Mouse (Mus musculus): ENCODE measurements at regions not wholly inside any gene's neighbourhood (a gene's known extent, or its start where the extent isn't known, plus 50 kb on each side); places are given as distances from the start of the nearest gene placed in this dataset.

- H3K4me3 ChIP-seq (ENCODE audit: low read depth, low read length): no peak overlapping the region
- ATAC-seq (replicated peaks; ENCODE audit: low FRiP score, low TSS enrichment, low read depth): no peak
- H3K9ac ChIP-seq (ENCODE audit: low read length): no peak overlapping the region
- H3K27ac ChIP-seq (ENCODE audit: low read depth): no peak overlapping the region
- H3K4me1 ChIP-seq (replicated peaks; ENCODE audit: control insufficient read depth, insufficient read depth, low read length): no peaks in the 10 kb centered on the region
- H3K27me3 ChIP-seq (replicated peaks; ENCODE audit: control insufficient read depth, insufficient read depth, low read length): no peaks in the 10 kb centered on the region
- WGBS: 41% methylated on average over 4 of the region's 4 CpGs
- no peak for DNase-seq (ENCODE audit: low spot score)
- H3K9me3 ChIP-seq (ENCODE audit: control insufficient read depth, low read length): no peaks in the 10 kb centered on the region
- no peak overlapping the region for H3K4me2 ChIP-seq (ENCODE audit: low read length)
- H3K36me3 ChIP-seq (ENCODE audit: control insufficient read depth, insufficient read depth, low read length): no peaks in the 10 kb centered on the region
These were observed 70.8 kb upstream of the Thbs2 start for GRCm38 (mm10) chr17:14764796-14765195.

GRCm38 (mm10) chr17:14753095-14753494, 59.1 kb upstream of the Thbs2 start:
- Histone ChIP-seq H3K4me1 (replicated peaks; ENCODE audit: control insufficient read depth, insufficient read depth, low read length) (peaks cover 11% of the 10 kb centered on the region; the same call in 1 of the 2 replicates), H3K4me2 (ENCODE audit: low read length) (no peak overlapping the region), H3K36me3 (ENCODE audit: control insufficient read depth, insufficient read depth, low read length) (no peaks in the 10 kb centered on the region), H3K27me3 (replicated peaks; ENCODE audit: control insufficient read depth, insufficient read depth, low read length) (no peaks in the 10 kb centered on the region), H3K9ac (ENCODE audit: low read length) (no peak overlapping the region), H3K4me3 (ENCODE audit: low read depth, low read length) (no peak overlapping the region), H3K9me3 (ENCODE audit: control insufficient read depth, low read length) (no peaks in the 10 kb centered on the region), H3K27ac (ENCODE audit: low read depth) (no peak overlapping the region)
- 43% methylated on average over 5 of the region's 5 CpGs for WGBS
- DNase-seq (ENCODE audit: low spot score): no peak
- ATAC-seq (replicated peaks; ENCODE audit: low FRiP score, low TSS enrichment, low read depth): no peak

GRCm38 (mm10) chr17:14750519-14751145, 56.6 kb upstream of the Thbs2 start:
- 28% methylated on average over 3 of the region's 3 CpGs for whole genome bisulfite sequencing
- Histone ChIP-seq H3K4me3 (ENCODE audit: low read depth, low read length) (no peak overlapping the region), H3K27ac (ENCODE audit: low read depth) (peak overlapping the region; percentile 81; the same call in 1 of the 2 replicates), H3K9ac (ENCODE audit: low read length) (no peak overlapping the region), H3K4me2 (ENCODE audit: low read length) (no peak overlapping the region), H3K9me3 (ENCODE audit: control insufficient read depth, low read length) (no peaks in the 10 kb centered on the region), H3K36me3 (ENCODE audit: control insufficient read depth, insufficient read depth, low read length) (no peaks in the 10 kb centered on the region), H3K4me1 (replicated peaks; ENCODE audit: control insufficient read depth, insufficient read depth, low read length) (peaks cover 11% of the 10 kb centered on the region; the same call in 1 of the 2 replicates), H3K27me3 (replicated peaks; ENCODE audit: control insufficient read depth, insufficient read depth, low read length) (no peaks in the 10 kb centered on the region)
- ATAC-seq (replicated peaks; ENCODE audit: low FRiP score, low TSS enrichment, low read depth) (peak; percentile 77), DNase-seq (ENCODE audit: low spot score) (no peak)

GRCm38 (mm10) chr17:14749281-14749680, 55.2 kb upstream of the Thbs2 start:
- Histone ChIP-seq H3K27me3 (replicated peaks; ENCODE audit: control insufficient read depth, insufficient read depth, low read length) (no peaks in the 10 kb centered on the region), H3K4me1 (replicated peaks; ENCODE audit: control insufficient read depth, insufficient read depth, low read length) (peaks cover 11% of the 10 kb centered on the region; the same call in 1 of the 2 replicates), H3K9ac (ENCODE audit: low read length) (no peak overlapping the region), H3K36me3 (ENCODE audit: control insufficient read depth, insufficient read depth, low read length) (no peaks in the 10 kb centered on the region), H3K4me3 (ENCODE audit: low read depth, low read length) (no peak overlapping the region), H3K4me2 (ENCODE audit: low read length) (no peak overlapping the region), H3K27ac (ENCODE audit: low read depth) (peak overlapping the region; percentile 66), H3K9me3 (ENCODE audit: control insufficient read depth, low read length) (no peaks in the 10 kb centered on the region)
- ATAC-seq (replicated peaks; ENCODE audit: low FRiP score, low TSS enrichment, low read depth) (no peak), DNase-seq (ENCODE audit: low spot score) (no peak)
- 53% methylated on average over 2 of the region's 2 CpGs for WGBS

DNA sequence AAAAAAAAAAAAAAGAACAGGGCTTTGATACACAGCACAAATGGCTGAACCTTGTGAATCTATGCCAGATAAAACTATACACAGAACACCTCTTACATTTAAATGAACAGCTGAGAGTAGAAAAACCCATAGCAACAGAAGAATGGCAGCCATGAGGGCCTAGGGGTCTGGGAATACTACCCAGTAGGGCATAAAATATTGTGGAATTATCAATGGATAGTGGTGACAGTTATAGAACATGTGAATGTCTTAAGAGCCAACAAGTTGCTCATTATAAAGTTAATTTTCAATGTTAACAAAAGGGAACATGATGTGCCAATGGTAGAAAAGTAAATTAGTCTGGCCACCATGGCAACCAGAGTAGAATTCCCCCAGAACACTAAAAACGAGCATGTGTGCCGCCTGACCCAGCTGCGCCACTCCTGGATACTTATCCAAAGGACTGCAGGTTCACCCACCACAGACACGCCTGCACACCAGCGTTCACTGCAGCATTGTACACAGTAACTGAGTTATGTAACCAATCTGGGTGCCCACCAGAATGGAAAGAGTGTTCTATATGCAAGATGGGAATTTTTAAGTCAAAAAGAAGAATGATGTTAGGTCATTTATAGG, 53.3 kb upstream of the Thbs2 start:
- Histone ChIP-seq H3K27ac (ENCODE audit: low read depth) (no peak overlapping the region), H3K9me3 (ENCODE audit: control insufficient read depth, low read length) (no peaks in the 10 kb centered on the region), H3K36me3 (ENCODE audit: control insufficient read depth, insufficient read depth, low read length) (no peaks in the 10 kb centered on the region), H3K4me2 (ENCODE audit: low read length) (no peak overlapping the region), H3K4me3 (ENCODE audit: low read depth, low read length) (no peak overlapping the region), H3K9ac (ENCODE audit: low read length) (no peak overlapping the region), H3K27me3 (replicated peaks; ENCODE audit: control insufficient read depth, insufficient read depth, low read length) (no peaks in the 10 kb centered on the region), H3K4me1 (replicated peaks; ENCODE audit: control insufficient read depth, insufficient read depth, low read length) (peaks cover 11% of the 10 kb centered on the region; the same call in 1 of the 2 replicates)
- ATAC-seq (replicated peaks; ENCODE audit: low FRiP score, low TSS enrichment, low read depth): no peak
- WGBS: 88% methylated on average over 5 of the region's 5 CpGs
- DNase-seq (ENCODE audit: low spot score): no peak

DNA sequence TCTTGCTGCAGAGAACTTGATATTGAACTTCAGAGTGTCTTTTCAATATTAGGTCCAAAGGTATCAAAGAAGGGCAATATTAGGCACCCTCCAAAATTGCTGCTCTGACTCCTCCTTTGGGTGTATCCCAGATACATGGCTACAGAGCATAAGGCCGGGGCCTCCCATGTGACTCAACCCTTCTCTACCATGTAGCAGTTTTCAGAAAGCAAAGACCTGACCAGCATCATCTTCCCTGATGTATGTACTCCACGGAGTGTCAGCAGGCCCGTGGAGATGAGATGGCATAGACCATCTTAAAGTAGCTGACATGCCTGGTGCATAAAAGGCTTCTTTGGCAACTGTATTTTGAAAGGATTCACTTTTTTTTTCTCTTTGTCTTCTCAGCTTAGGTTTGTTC, 51.5 kb upstream of the Thbs2 start:
- Histone ChIP-seq H3K27ac (ENCODE audit: low read depth) (no peak overlapping the region), H3K4me3 (ENCODE audit: low read depth, low read length) (no peak overlapping the region), H3K27me3 (replicated peaks; ENCODE audit: control insufficient read depth, insufficient read depth, low read length) (no peaks in the 10 kb centered on the region), H3K9ac (ENCODE audit: low read length) (no peak overlapping the region), H3K4me1 (replicated peaks; ENCODE audit: control insufficient read depth, insufficient read depth, low read length) (peaks cover 11% of the 10 kb centered on the region; the same call in 1 of the 2 replicates), H3K4me2 (ENCODE audit: low read length) (no peak overlapping the region), H3K36me3 (ENCODE audit: control insufficient read depth, insufficient read depth, low read length) (no peaks in the 10 kb centered on the region), H3K9me3 (ENCODE audit: control insufficient read depth, low read length) (no peaks in the 10 kb centered on the region)
- ATAC-seq (replicated peaks; ENCODE audit: low FRiP score, low TSS enrichment, low read depth): no peak
- 93% methylated on average over 3 of the region's 3 CpGs for WGBS
- DNase-seq (ENCODE audit: low spot score): no peak

GRCm38 (mm10) chr17:14744010-14744409, 50.0 kb upstream of the Thbs2 start:
- no peak overlapping the region for H3K27ac ChIP-seq (ENCODE audit: low read depth)

More at GRCm38 (mm10) chr17:14744010-14744409, 50.0 kb upstream of the Thbs2 start:
- Histone ChIP-seq H3K4me2 (ENCODE audit: low read length) (no peak overlapping the region), H3K9me3 (ENCODE audit: control insufficient read depth, low read length) (no peaks in the 10 kb centered on the region), H3K4me1 (replicated peaks; ENCODE audit: control insufficient read depth, insufficient read depth, low read length) (peaks cover 7% of the 10 kb centered on the region; the same call in 1 of the 2 replicates), H3K36me3 (ENCODE audit: control insufficient read depth, insufficient read depth, low read length) (no peaks in the 10 kb centered on the region), H3K9ac (ENCODE audit: low read length) (no peak overlapping the region), H3K27me3 (replicated peaks; ENCODE audit: control insufficient read depth, insufficient read depth, low read length) (no peaks in the 10 kb centered on the region), H3K4me3 (ENCODE audit: low read depth, low read length) (no peak overlapping the region)
- DNase-seq (ENCODE audit: low spot score) (no peak), ATAC-seq (replicated peaks; ENCODE audit: low FRiP score, low TSS enrichment, low read depth) (no peak)
- WGBS: 84% methylated on average over 9 of the region's 9 CpGs
